Comparison of ENCODE assay signal across 9 mouse cellular contexts in genomic region chr11:118742762-118743161, GRCm38 (mm10).
DNase-seq lines count a peak whose midpoint lies in the region; ATAC-seq and TF ChIP-seq lines count a peak whose summit lies in the region.
"Had no signal": no experiment of that assay in that cellular context is flagged by ENCODE, and none has a peak within 500 bp of the region (broad histone marks: within the 10 kb centered on the region; RNA-seq: fewer than 3 reads in every experiment).

No protein-coding gene starts in this region.

- 15% methylated on average over 3 of the region's 3 CpGs for WGBS in lung, embryonic 14.5 days

- H3K36me3 ChIP-seq in lung, embryonic 14.5 days (ENCODE audit: insufficient read depth) = no peaks in the 10 kb centered on the region

- H3K27ac ChIP-seq in left cerebral cortex, adult 2 months = no peak overlapping the region
- no peak overlapping the region for H3K27ac ChIP-seq in lung, embryonic 14.5 days (ENCODE audit: low read depth)
- H3K27ac ChIP-seq: macrophage had no signal

- H3K4me1 ChIP-seq in lung, embryonic 14.5 days (ENCODE audit: insufficient read depth) = no peaks in the 10 kb centered on the region; the same call in 1 of the 2 replicates

- peak; percentile 26 to 30 for DNase-seq in adrenal gland, adult 18-20 months (ENCODE audit: low spot score in 2 of 2)
- no peak for DNase-seq in adrenal gland, adult 8-10 months
- peak in 1 of 2 experiments; percentile 66 for DNase-seq in left cerebral cortex, adult 2 months (ENCODE audit: extremely low spot score in 1 of 2, low spot score in 2 of 2)
- DNase-seq in left cerebral cortex, adult 8-10 months (ENCODE audit: low spot score in 2 of 2) = no peak
- peak; percentile 70 for DNase-seq in R1 (ENCODE audit: low read depth, low spot score)
- peak; percentile 68 for DNase-seq in embryo, embryonic 11 days
- peak; percentile 80 for DNase-seq in lung, embryonic 14.5 days
- no peak for DNase-seq in urinary bladder, postnatal 14 days (ENCODE audit: low spot score)

- TF ChIP-seq CTCF in left cerebral cortex, adult 2 months (IDR thresholded peaks at IDR 0.05) = peak; percentile 72
- TF ChIP-seq CTCF in lung, embryonic 14.5 days (IDR thresholded peaks at IDR 0.05; ENCODE audit: low read depth) = peak; percentile 88

- no peak overlapping the region for H3K9ac ChIP-seq in lung, embryonic 14.5 days

- no peak overlapping the region for H3K4me3 ChIP-seq in left cerebral cortex, adult 2 months
- H3K4me3 ChIP-seq in lung, embryonic 14.5 days (ENCODE audit: low read depth, low read length) = no peak overlapping the region

- no peaks in the 10 kb centered on the region for H3K9me3 ChIP-seq in lung, embryonic 14.5 days (ENCODE audit: low read depth, low read length)

- ATAC-seq in lung, embryonic 14.5 days (ENCODE audit: insufficient read depth) = no peak

- intact Hi-C loops in left cerebral cortex, adult 2 months (cut with DNase I) = loop anchor here (5.0 kb wide), 1 partner anchor 235 kb away; no protein-coding TSS in a partner anchor

- H3K27me3 ChIP-seq in lung, embryonic 14.5 days (ENCODE audit: insufficient read depth, low read length) = peaks cover 22% of the 10 kb centered on the region

- no peak overlapping the region for H3K4me2 ChIP-seq in lung, embryonic 14.5 days

Comparison
In these comparisons a context has a peak if more than half of its experiments do, and no peak if none do; other contexts are left out.
1. DNase-seq: peak in adrenal gland, adult 18-20 months (2 of 2), R1 (single experiment), embryo, embryonic 11 days (single experiment) and lung, embryonic 14.5 days (single experiment); none in adrenal gland, adult 8-10 months (single experiment), left cerebral cortex, adult 8-10 months (0 of 2) and urinary bladder, postnatal 14 days (single experiment).